Mouse (Mus musculus): ENCODE measurements around the gene Tysnd1. TPM values are rescaled to one million over a fixed set of nuclear protein-coding genes. Genes with fewer than 3 reads are reported as not detected.

The Tysnd1 gene
- polyA plus RNA-seq, 1 experiment from 2014 or later = 9.0 TPM

GRCm38 (mm10) chr10:61713601-61714000 lies 18.3 kb downstream of the Tysnd1 start:
- WGBS (ENCODE audit: missing documents) = 85% methylated on average over 3 of the region's 3 CpGs
- H3K36me3 ChIP-seq (ENCODE audit: inconsistent target) = no peaks in the 10 kb centered on the region
- no peaks in the 10 kb centered on the region; the same call in 1 of the 2 replicates for H3K79me2 ChIP-seq (ENCODE audit: inconsistent target)
- H3K4me3 ChIP-seq (ENCODE audit: inconsistent target) = no peak overlapping the region
- no peak overlapping the region for H3K27ac ChIP-seq

GRCm38 (mm10) chr10:61714146-61714545 lies 18.8 kb downstream of the Tysnd1 start:
- WGBS (ENCODE audit: missing documents) = 98% methylated on average over 4 of the region's 4 CpGs
- Histone ChIP-seq H3K4me3 (ENCODE audit: inconsistent target) (no peak overlapping the region), H3K36me3 (ENCODE audit: inconsistent target) (no peaks in the 10 kb centered on the region), H3K27ac (no peak overlapping the region), H3K79me2 (ENCODE audit: inconsistent target) (no peaks in the 10 kb centered on the region; the same call in 1 of the 2 replicates)

- Histone ChIP-seq H3K79me2 (ENCODE audit: inconsistent target) (no peaks in the 10 kb centered on the region; the same call in 1 of the 2 replicates), H3K4me3 (ENCODE audit: inconsistent target) (peak within 1 kb of the TSS; percentile 82), H3K36me3 (ENCODE audit: inconsistent target) (no peaks in the 10 kb centered on the region), H3K27ac (peak within 1 kb of the TSS; percentile 38)
- 16% methylated on average over 31 of the region's 36 CpGs for WGBS (ENCODE audit: missing documents)
Observed at GRCm38 (mm10) chr10:61714771-61715461, 19.6 kb downstream of the Tysnd1 start, which contains the start of gene Aifm2. Gene Aifm2, plus strand, starts transcription at chr10:61715263.

DNA sequence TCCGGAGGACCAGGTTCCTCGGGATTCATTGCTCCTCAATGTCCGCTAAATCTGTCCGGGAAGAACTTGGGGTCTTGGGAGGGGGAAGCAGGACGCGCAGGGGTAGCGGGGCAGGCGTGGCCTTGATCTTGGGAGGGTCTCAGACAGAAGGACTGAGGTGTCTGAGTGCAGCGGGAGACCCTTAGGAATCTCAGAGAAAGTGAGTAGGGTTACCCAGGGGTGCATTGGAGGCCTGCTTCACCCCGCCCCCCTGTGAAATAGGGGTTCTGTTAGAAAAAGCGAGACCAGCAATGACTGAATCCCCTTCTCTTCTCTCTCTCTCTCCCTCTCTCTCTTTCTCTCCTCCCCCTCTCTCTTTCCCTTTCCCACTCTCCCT lies 20.1 kb downstream of the Tysnd1 start:
- no peaks in the 10 kb centered on the region for H3K36me3 ChIP-seq (ENCODE audit: inconsistent target)
- 9% methylated on average over 11 of the region's 11 CpGs for WGBS (ENCODE audit: missing documents)
- no peaks in the 10 kb centered on the region; the same call in 1 of the 2 replicates for H3K79me2 ChIP-seq (ENCODE audit: inconsistent target)
- H3K4me3 ChIP-seq (ENCODE audit: inconsistent target) = peak overlapping the region; percentile 82
- peak overlapping the region; percentile 38 for H3K27ac ChIP-seq

GRCm38 (mm10) chr10:61715996-61716864 lies 20.9 kb downstream of the Tysnd1 start:
- Histone ChIP-seq H3K36me3 (ENCODE audit: inconsistent target) (no peaks in the 10 kb centered on the region), H3K79me2 (ENCODE audit: inconsistent target) (no peaks in the 10 kb centered on the region; the same call in 1 of the 2 replicates), H3K27ac (0 out of 2 replicates have a peak overlapping the region, but pooled peaks have one; percentile 38), H3K4me3 (ENCODE audit: inconsistent target) (peak overlapping the region; percentile 82)
- 63% methylated on average over 7 of the region's 7 CpGs for WGBS (ENCODE audit: missing documents)

- H3K79me2 ChIP-seq (ENCODE audit: inconsistent target) = no peaks in the 10 kb centered on the region; the same call in 1 of the 2 replicates
- no peak overlapping the region for H3K27ac ChIP-seq
- H3K36me3 ChIP-seq (ENCODE audit: inconsistent target) = no peaks in the 10 kb centered on the region
- WGBS (ENCODE audit: missing documents) = 92% methylated on average over 12 of the region's 12 CpGs
- H3K4me3 ChIP-seq (ENCODE audit: inconsistent target) = no peak overlapping the region
Observed at GRCm38 (mm10) chr10:61717406-61718296, 22.3 kb downstream of the Tysnd1 start.

DNA sequence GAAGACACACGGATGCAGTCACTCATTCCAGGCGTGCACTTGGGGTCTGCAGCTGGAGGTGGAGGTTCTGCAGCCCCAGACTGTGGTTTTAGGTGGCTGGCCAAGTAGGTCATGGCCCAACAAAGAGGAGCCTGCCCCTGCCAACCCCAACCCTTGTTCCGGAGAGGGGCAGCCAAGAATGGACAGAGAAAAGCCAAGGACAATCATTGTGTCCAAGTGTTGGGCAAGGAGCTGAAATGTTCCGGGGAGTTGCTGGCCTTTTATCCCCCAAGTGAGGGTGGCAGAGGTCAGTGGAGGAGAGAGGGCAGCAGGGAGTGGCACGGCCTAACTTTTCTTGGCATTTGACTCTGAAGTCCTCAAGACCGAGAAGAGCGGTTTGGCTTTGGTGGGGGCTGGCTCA lies 25.0 kb downstream of the Tysnd1 start:
- no peaks in the 10 kb centered on the region for H3K36me3 ChIP-seq (ENCODE audit: inconsistent target)
- H3K79me2 ChIP-seq (ENCODE audit: inconsistent target) = no peaks in the 10 kb centered on the region; the same call in 1 of the 2 replicates
- H3K27ac ChIP-seq = no peak overlapping the region
- H3K4me3 ChIP-seq (ENCODE audit: inconsistent target) = no peak overlapping the region
- 94% methylated on average over 7 of the region's 7 CpGs for WGBS (ENCODE audit: missing documents)

DNA sequence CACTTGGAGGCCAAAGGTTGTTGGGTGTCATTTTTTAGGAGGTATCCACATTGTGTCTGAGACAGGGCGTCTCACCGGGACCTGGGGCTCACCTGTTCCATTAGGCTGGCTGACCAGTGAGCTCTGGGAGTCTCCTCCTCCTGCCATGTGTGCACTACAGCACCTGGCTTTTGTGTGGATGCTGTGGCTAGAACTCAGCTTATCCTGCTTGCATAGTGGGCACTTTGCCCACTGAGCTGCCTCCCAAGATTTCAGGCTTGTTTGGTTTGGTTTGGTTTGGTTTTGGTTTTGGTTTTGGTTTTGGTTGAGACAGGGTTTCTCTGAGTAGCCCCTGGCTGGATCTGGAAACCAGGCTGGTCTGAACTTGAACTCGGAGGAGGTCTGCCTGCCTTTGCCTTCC lies 26.9 kb downstream of the Tysnd1 start:
- no peak overlapping the region for H3K4me3 ChIP-seq (ENCODE audit: inconsistent target)
- WGBS (ENCODE audit: missing documents) = 89% methylated on average over 3 of the region's 3 CpGs

GRCm38 (mm10) chr10:61723271-61723670 lies 28.0 kb downstream of the Tysnd1 start:
- Histone ChIP-seq H3K36me3 (ENCODE audit: inconsistent target) (peaks cover 16% of the 10 kb centered on the region; the same call in 1 of the 2 replicates), H3K27ac (no peak overlapping the region), H3K79me2 (ENCODE audit: inconsistent target) (no peaks in the 10 kb centered on the region; the same call in 1 of the 2 replicates), H3K4me3 (ENCODE audit: inconsistent target) (no peak overlapping the region)
- WGBS (ENCODE audit: missing documents) = 94% methylated on average over 6 of the region's 6 CpGs

More for the DNA sequence above, 26.9 kb downstream of the Tysnd1 start:
- Histone ChIP-seq H3K27ac (no peak overlapping the region), H3K79me2 (ENCODE audit: inconsistent target) (no peaks in the 10 kb centered on the region; the same call in 1 of the 2 replicates), H3K36me3 (ENCODE audit: inconsistent target) (0 out of 2 replicates have a peak, but pooled peaks cover 6% of the 10 kb centered on the region)

DNA sequence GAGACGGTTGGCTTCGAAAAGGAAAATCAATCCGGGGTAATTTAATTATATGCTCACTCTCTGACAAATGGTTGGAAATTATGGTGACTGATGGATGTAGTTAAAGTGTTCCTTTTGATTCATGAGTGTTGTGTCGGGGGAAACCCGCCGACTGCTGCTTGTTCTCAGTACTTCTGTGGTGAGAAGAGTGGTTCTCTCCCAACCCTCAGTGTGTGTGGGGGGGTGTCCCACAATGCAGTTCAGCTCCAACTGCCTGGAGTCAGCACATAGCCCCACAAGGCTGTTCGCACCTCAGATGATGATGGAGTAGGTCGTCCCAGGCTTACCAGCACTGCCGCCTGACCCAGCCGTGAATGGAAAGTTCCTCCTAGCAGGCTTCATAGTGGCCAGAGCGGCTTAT lies 33.9 kb downstream of the Tysnd1 start:
- whole genome bisulfite sequencing (ENCODE audit: missing documents) = 90% methylated on average over 11 of the region's 11 CpGs
- Histone ChIP-seq H3K27ac (no peak overlapping the region), H3K79me2 (ENCODE audit: inconsistent target) (no peaks in the 10 kb centered on the region), H3K36me3 (ENCODE audit: inconsistent target) (peaks cover 36% of the 10 kb centered on the region; the same call in 1 of the 2 replicates), H3K4me3 (ENCODE audit: inconsistent target) (no peak overlapping the region)

GRCm38 (mm10) chr10:61730171-61730570 lies 34.9 kb downstream of the Tysnd1 start:
- no peaks in the 10 kb centered on the region for H3K79me2 ChIP-seq (ENCODE audit: inconsistent target)
- H3K27ac ChIP-seq = no peak overlapping the region
- WGBS (ENCODE audit: missing documents) = 98% methylated on average over 6 of the region's 6 CpGs
- H3K36me3 ChIP-seq (ENCODE audit: inconsistent target) = peaks cover 36% of the 10 kb centered on the region; the same call in 1 of the 2 replicates
- no peak overlapping the region for H3K4me3 ChIP-seq (ENCODE audit: inconsistent target)

- WGBS (ENCODE audit: missing documents) = 55% methylated on average over 3 of the region's 3 CpGs
- Histone ChIP-seq H3K4me3 (ENCODE audit: inconsistent target) (no peak overlapping the region), H3K36me3 (ENCODE audit: inconsistent target) (peaks cover 9% of the 10 kb centered on the region; the same call in 1 of the 2 replicates), H3K79me2 (ENCODE audit: inconsistent target) (no peaks in the 10 kb centered on the region), H3K27ac (no peak overlapping the region)
Observed at GRCm38 (mm10) chr10:61734377-61734776, 39.1 kb downstream of the Tysnd1 start.

GRCm38 (mm10) chr10:61736671-61737078 lies 41.4 kb downstream of the Tysnd1 start:
- H3K79me2 ChIP-seq (ENCODE audit: inconsistent target) = no peaks in the 10 kb centered on the region
- H3K27ac ChIP-seq = no peak overlapping the region
- H3K4me3 ChIP-seq (ENCODE audit: inconsistent target) = no peak overlapping the region
- no peaks in the 10 kb centered on the region for H3K36me3 ChIP-seq (ENCODE audit: inconsistent target)
- 92% methylated on average over 10 of the region's 10 CpGs for WGBS (ENCODE audit: missing documents)

- Histone ChIP-seq H3K79me2 (ENCODE audit: inconsistent target) (no peaks in the 10 kb centered on the region), H3K4me3 (ENCODE audit: inconsistent target) (no peak overlapping the region), H3K36me3 (ENCODE audit: inconsistent target) (no peaks in the 10 kb centered on the region), H3K27ac (no peak overlapping the region)
- WGBS (ENCODE audit: missing documents) = 100% methylated on average over 1 of the region's 1 CpGs
Observed at GRCm38 (mm10) chr10:61737537-61737936, 42.2 kb downstream of the Tysnd1 start.
